Comparison of ENCODE assay signal across 20 mouse cellular contexts in genomic region chr13:23990451-23990850, GRCm38 (mm10). TPM values are rescaled to one million over a fixed set of nuclear protein-coding genes. Genes with fewer than 3 reads are reported as not detected.
DNase-seq lines count a peak whose midpoint lies in the region; ATAC-seq and TF ChIP-seq lines count a peak whose summit lies in the region.
"Had no signal": no experiment of that assay in that cellular context is flagged by ENCODE, and none has a peak within 500 bp of the region (broad histone marks: within the 10 kb centered on the region; RNA-seq: fewer than 3 reads in every experiment).

No protein-coding gene starts in this region.

- DNase-seq in brain, embryonic 14.5 days (ENCODE audit: low read depth), result peak; percentile 59
- peak; percentile 51 for DNase-seq in forebrain, embryonic 14.5 days (ENCODE audit: low spot score)
- DNase-seq in midbrain, postnatal 0 days (ENCODE audit: low spot score), result no peak
- no peak for DNase-seq in natural killer cell, adult 2 months (ENCODE audit: low spot score in 2 of 2)
- no peak for DNase-seq in left cerebral cortex, adult 11 months (ENCODE audit: low spot score)
- no peak for DNase-seq in spleen, postnatal 4 days (ENCODE audit: low spot score in 2 of 2)
- no peak for DNase-seq in frontal cortex, postnatal 10 days (ENCODE audit: low spot score in 2 of 2)
- DNase-seq: cerebellum, adult 9-10 months; right cerebral cortex, postnatal 25 days had no signal

- H3K27me3 ChIP-seq in forebrain, embryonic 14.5 days (replicated peaks; ENCODE audit: control insufficient read depth, insufficient read depth, low read length), result peaks cover 24% of the 10 kb centered on the region; the same call in 1 of the 2 replicates
- H3K27me3 ChIP-seq in hindbrain, embryonic 15.5 days, result peaks cover 14% of the 10 kb centered on the region; the same call in 1 of the 2 replicates
- peaks cover 9% of the 10 kb centered on the region; the same call in 1 of the 2 replicates for H3K27me3 ChIP-seq in midbrain, postnatal 0 days (ENCODE audit: insufficient read depth, low read length)

- no peaks in the 10 kb centered on the region for H3K9me3 ChIP-seq in forebrain, embryonic 14.5 days (replicated peaks; ENCODE audit: control insufficient read depth, low read length)
- H3K9me3 ChIP-seq in hindbrain, embryonic 15.5 days, result no peaks in the 10 kb centered on the region
- H3K9me3 ChIP-seq in midbrain, postnatal 0 days (ENCODE audit: low read length), result no peaks in the 10 kb centered on the region
- H3K9me3 ChIP-seq: G1E; heart, embryonic 15.5 days; limb, embryonic 15.5 days had no signal

- H3K4me1 ChIP-seq in forebrain, embryonic 14.5 days (ENCODE audit: control insufficient read depth, insufficient read depth, low read length), result peaks cover 9% of the 10 kb centered on the region; the same call in 1 of the 2 replicates
- peaks cover 9% of the 10 kb centered on the region for H3K4me1 ChIP-seq in hindbrain, embryonic 15.5 days (replicated peaks)
- H3K4me1 ChIP-seq in midbrain, postnatal 0 days (ENCODE audit: insufficient read depth, low read length), result 0 out of 2 replicates have a peak, but pooled peaks cover 2% of the 10 kb centered on the region
- H3K4me1 ChIP-seq: heart, embryonic 15.5 days; limb, embryonic 15.5 days had no signal

- no peaks in the 10 kb centered on the region for H3K36me3 ChIP-seq in forebrain, embryonic 14.5 days (ENCODE audit: control insufficient read depth, insufficient read depth, low read length)
- H3K36me3 ChIP-seq in hindbrain, embryonic 15.5 days, result no peaks in the 10 kb centered on the region
- no peaks in the 10 kb centered on the region for H3K36me3 ChIP-seq in midbrain, postnatal 0 days (ENCODE audit: insufficient read depth, low read length)
- H3K36me3 ChIP-seq: G1E; heart, embryonic 15.5 days; limb, embryonic 15.5 days had no signal

- H3K4me2 ChIP-seq in forebrain, embryonic 14.5 days (ENCODE audit: low read length), result peak overlapping the region; percentile 51
- peak overlapping the region; percentile 83 for H3K4me2 ChIP-seq in hindbrain, embryonic 15.5 days
- H3K4me2 ChIP-seq in midbrain, postnatal 0 days (ENCODE audit: low read depth, low read length, poor library complexity, severe bottlenecking), result peak overlapping the region; percentile 77
- H3K4me2 ChIP-seq: heart, embryonic 15.5 days; limb, embryonic 15.5 days had no signal

- peak; percentile 69; the same call in 1 of the 2 replicates for ATAC-seq in forebrain, embryonic 14.5 days
- no peak for ATAC-seq in hindbrain, embryonic 15.5 days (ENCODE audit: low FRiP score, low read depth)
- ATAC-seq in midbrain, postnatal 0 days (ENCODE audit: low FRiP score), result no peak
- ATAC-seq: liver, postnatal 0 days had no signal

- no peak for TF ChIP-seq CTCF in brain, embryonic 14.5 days (IDR thresholded peaks at IDR 0.05; ENCODE audit: borderline replicate concordance, extremely low read depth, insufficient read depth, insufficient read length)
- TF ChIP-seq CTCF in midbrain, postnatal 0 days (IDR thresholded peaks at IDR 0.05), result no peak

- H3K27ac ChIP-seq in forebrain, embryonic 14.5 days (ENCODE audit: low read depth, low read length), result no peak overlapping the region
- H3K27ac ChIP-seq in hindbrain, embryonic 15.5 days (replicated peaks), result no peak overlapping the region
- no peak overlapping the region for H3K27ac ChIP-seq in midbrain, postnatal 0 days (ENCODE audit: low read depth, low read length)
- H3K27ac ChIP-seq: heart, embryonic 15.5 days; limb, embryonic 15.5 days had no signal

- no peak overlapping the region for H3K4me3 ChIP-seq in forebrain, embryonic 14.5 days (ENCODE audit: low read depth, low read length)
- peak overlapping the region; percentile 36 for H3K4me3 ChIP-seq in hindbrain, embryonic 15.5 days
- peak overlapping the region; percentile 32; the same call in 1 of the 2 replicates for H3K4me3 ChIP-seq in midbrain, postnatal 0 days (ENCODE audit: low read depth, low read length)
- H3K4me3 ChIP-seq: heart, embryonic 15.5 days; limb, embryonic 15.5 days had no signal

- H3K9ac ChIP-seq in forebrain, embryonic 14.5 days (ENCODE audit: low read length), result no peak overlapping the region
- no peak overlapping the region for H3K9ac ChIP-seq in hindbrain, embryonic 15.5 days
- no peak overlapping the region for H3K9ac ChIP-seq in midbrain, postnatal 0 days (replicated peaks; ENCODE audit: low read length, poor library complexity, severe bottlenecking)
- H3K9ac ChIP-seq: heart, embryonic 15.5 days; limb, embryonic 15.5 days; liver, postnatal 0 days had no signal

- 29% methylated on average over 5 of the region's 5 CpGs for WGBS in forebrain, embryonic 14.5 days
- WGBS in hindbrain, embryonic 15.5 days, result 25% methylated on average over 5 of the region's 5 CpGs
- 25% methylated on average over 5 of the region's 5 CpGs for WGBS in midbrain, postnatal 0 days

- TF ChIP-seq POLR2A in brain, embryonic 14.5 days (IDR thresholded peaks at IDR 0.05; ENCODE audit: borderline replicate concordance, extremely low read depth, insufficient read depth, insufficient read length, poor library complexity, severe bottlenecking), result no peak

RNA-seq across cellular contexts. Expression of gene Scgn, which starts 0.6 kb away (rescaled TPM):
- polyA plus RNA-seq in brain, embryonic 14.5 days (2012; rRNA removed), result 1.3 and 1.7 TPM in 2 replicates
- polyA plus RNA-seq in forebrain, embryonic 14.5 days (2014; fragmentation: Nextera tagmentation; extraction: Ambion mirVana), result 4.2 and 5.3 TPM in 2 replicates
- polyA plus RNA-seq in hindbrain, embryonic 15.5 days (2015; fragmentation: Nextera tagmentation; extraction: Ambion mirVana), result 0.88 and 1.6 TPM in 2 replicates
- total RNA-seq in midbrain, postnatal 0 days (2014; rRNA removed), result 0.28 and 0.82 TPM in 2 replicates
- polyA plus RNA-seq in midbrain, postnatal 0 days (2015; fragmentation: Nextera tagmentation; extraction: Ambion mirVana), result 2.0 and 2.2 TPM in 2 replicates
- total RNA-seq: G1E had no signal
- polyA plus RNA-seq: G1E; gonadal fat pad, adult 2 months; heart, embryonic 15.5 days; limb, embryonic 15.5 days; liver, postnatal 0 days had no signal

RNA-seq across cellular contexts. Expression of gene Hist1h2aa, which starts 56.2 kb away (rescaled TPM):
- not detected in 2 replicates for polyA plus RNA-seq in brain, embryonic 14.5 days (2012; rRNA removed)
- polyA plus RNA-seq in forebrain, embryonic 14.5 days (2014; fragmentation: Nextera tagmentation; extraction: Ambion mirVana), result not detected in 2 replicates
- polyA plus RNA-seq in hindbrain, embryonic 15.5 days (2015; fragmentation: Nextera tagmentation; extraction: Ambion mirVana), result not detected in 2 replicates
- total RNA-seq in midbrain, postnatal 0 days (2014; rRNA removed), result not detected in 2 replicates
- not detected in 2 replicates for polyA plus RNA-seq in midbrain, postnatal 0 days (2015; fragmentation: Nextera tagmentation; extraction: Ambion mirVana)
- total RNA-seq: adrenal gland, postnatal 14 days; G1E; layer of hippocampus, adult 18-20 months; left cerebral cortex, postnatal 10 days had no signal
- polyA plus RNA-seq: G1E; gonadal fat pad, adult 2 months; heart, embryonic 15.5 days; kidney, embryonic 14.5 days; limb, embryonic 15.5 days; liver, postnatal 0 days; thymus, adult 2 months had no signal

RNA-seq across cellular contexts. Expression of gene Hist1h2ba, which starts 56.5 kb away (rescaled TPM):
- polyA plus RNA-seq in brain, embryonic 14.5 days (2012; rRNA removed), result not detected in 2 replicates
- polyA plus RNA-seq in forebrain, embryonic 14.5 days (2014; fragmentation: Nextera tagmentation; extraction: Ambion mirVana), result not detected in 2 replicates
- polyA plus RNA-seq in hindbrain, embryonic 15.5 days (2015; fragmentation: Nextera tagmentation; extraction: Ambion mirVana), result not detected in 2 replicates
- not detected in 2 replicates for total RNA-seq in midbrain, postnatal 0 days (2014; rRNA removed)
- not detected in 2 replicates for polyA plus RNA-seq in midbrain, postnatal 0 days (2015; fragmentation: Nextera tagmentation; extraction: Ambion mirVana)
- total RNA-seq: adrenal gland, postnatal 14 days; G1E; layer of hippocampus, adult 18-20 months; left cerebral cortex, postnatal 10 days had no signal
- polyA plus RNA-seq: G1E; gonadal fat pad, adult 2 months; heart, embryonic 15.5 days; kidney, embryonic 14.5 days; limb, embryonic 15.5 days; liver, postnatal 0 days; thymus, adult 2 months had no signal

Comparison
In these comparisons a context has a peak if more than half of its experiments do, and no peak if none do; other contexts are left out.
1. DNase-seq: peak in brain, embryonic 14.5 days (single experiment) and forebrain, embryonic 14.5 days (single experiment); none in midbrain, postnatal 0 days (single experiment), natural killer cell, adult 2 months (0 of 2), left cerebral cortex, adult 11 months (single experiment), spleen, postnatal 4 days (0 of 2) and frontal cortex, postnatal 10 days (0 of 2).
2. Peak in every context shown above with its lines, with median percentiles within 50 percentile points of each other: H3K4me2 ChIP-seq.